Mouse (Mus musculus) bone marrow macrophage, adult 2 months (primary cell): ENCODE measurements around the gene Tshr. TPM values are rescaled to one million over a fixed set of nuclear protein-coding genes. Genes with fewer than 3 reads are reported as not detected.
"Not testable (repeated sequence)": the region's sequence is repeated elsewhere in the genome, so short reads cannot be mapped to it uniquely, and the experiment has no call there.

Source experiments
- H3K27ac ChIP-seq: 2 replicates; pipeline ENCODE4 v1.5.1; 2012; ENCODE audit warnings: low read depth, low read length; ENCODE audit not compliant: insufficient read depth
- H3K4me1 ChIP-seq: 2 replicates; pipeline ENCODE4 v1.6.1; 2012; ENCODE audit warnings: low read length; ENCODE audit not compliant: control insufficient read depth, insufficient read depth
- H3K4me3 ChIP-seq: 2 replicates; pipeline ENCODE4 v1.5.1; 2012; ENCODE audit warnings: mild to moderate bottlenecking, low read length, moderate library complexity; ENCODE audit not compliant: insufficient read depth
- CTCF ChIP-seq: IDR thresholded peaks from 2 replicates; pipeline ENCODE4 v1.5.1; 2012; ENCODE audit warnings: low read depth, mild to moderate bottlenecking, low read length, moderate library complexity
- POLR2A ChIP-seq: IDR thresholded peaks from 2 replicates; pipeline ENCODE4 v1.6.1; 2012; ENCODE audit warnings: mild to moderate bottlenecking, low read depth, low read length, borderline replicate concordance
- polyA plus RNA-seq: library from polyadenylated mRNA; stranded (reverse); fragments of >200 nt; gene quantifications from 2 replicates; pipeline ENCODE4 v1.2.4, GENCODE M21; 2012; ENCODE audit not compliant: missing spikeins, insufficient read depth, insufficient read length

Gene Tshr
- not detected in 2 replicates for polyA plus RNA-seq

DNA sequence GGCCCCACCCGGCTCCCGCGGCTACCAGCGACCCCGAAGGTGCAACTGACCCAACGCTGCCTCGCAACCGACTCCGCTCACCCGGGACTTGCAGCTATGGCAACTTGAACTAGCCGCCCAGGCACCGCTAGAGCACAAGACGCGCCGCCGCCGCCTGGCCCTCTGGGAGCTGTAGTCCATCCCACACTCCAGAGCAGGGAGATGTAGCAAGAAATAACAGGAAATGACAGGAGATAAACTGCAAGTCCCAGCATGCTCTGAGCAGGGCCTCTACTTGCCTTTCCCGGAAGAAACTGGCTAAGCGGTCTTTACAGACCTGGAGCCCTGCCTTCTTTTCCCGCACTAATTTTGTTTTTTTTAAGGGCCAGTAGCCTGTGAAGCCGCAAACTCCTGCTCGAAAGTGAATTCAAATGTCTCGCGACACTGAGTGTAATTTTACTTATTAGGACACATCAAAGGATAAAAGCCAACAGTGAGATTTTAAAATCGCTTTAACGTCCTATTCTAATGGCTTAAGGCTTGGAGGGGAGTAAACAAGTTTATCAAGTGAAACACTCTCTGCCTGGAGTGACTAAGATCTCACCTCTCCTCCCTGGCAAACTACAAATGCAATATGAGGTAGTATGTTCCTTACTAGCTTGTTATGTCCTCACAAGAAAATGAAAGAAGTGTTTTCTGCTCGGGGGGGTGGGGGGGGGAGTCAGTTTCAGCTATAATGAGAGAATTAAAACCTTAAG lies at the start of gene Tshr, which contains the start of gene Cep128:
TSS of gene Tshr (plus strand) at position 283 of the 737 bp plus-strand sequence.
TSS of gene Cep128 (minus strand) at position 129 of the 737 bp plus-strand sequence.
- no peak for TF ChIP-seq CTCF
- no peak for TF ChIP-seq POLR2A
- H3K4me1 ChIP-seq, result peaks cover 6% of the 10 kb centered on the region; the same call in 1 of the 2 replicates
- H3K4me3 ChIP-seq, result peak within 1 kb of the TSS; percentile 89
- H3K27ac ChIP-seq, result peak within 1 kb of the TSS; percentile 17

DNA sequence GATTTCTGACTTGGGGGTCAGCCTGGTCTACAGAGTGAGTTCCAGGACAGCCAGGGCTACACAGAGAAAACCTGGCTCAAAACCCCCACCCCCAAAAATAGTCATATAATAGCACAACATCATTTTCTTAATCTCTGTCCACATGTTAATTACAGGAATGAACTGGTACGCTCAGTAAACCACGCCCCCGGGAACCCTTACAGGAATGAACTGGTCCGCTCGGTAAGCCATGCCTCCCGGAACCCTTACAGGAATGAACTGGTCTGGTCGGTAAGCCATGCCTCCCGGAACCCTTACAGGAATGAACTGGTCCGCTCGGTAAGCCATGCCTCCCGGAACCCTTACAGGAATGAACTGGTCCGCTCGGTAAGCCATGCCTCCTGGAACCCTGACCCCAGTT lies 45.7 kb upstream of the Tshr start:
- H3K27ac ChIP-seq, H3K4me1 ChIP-seq, H3K4me3 ChIP-seq: not testable (repeated sequence)

DNA sequence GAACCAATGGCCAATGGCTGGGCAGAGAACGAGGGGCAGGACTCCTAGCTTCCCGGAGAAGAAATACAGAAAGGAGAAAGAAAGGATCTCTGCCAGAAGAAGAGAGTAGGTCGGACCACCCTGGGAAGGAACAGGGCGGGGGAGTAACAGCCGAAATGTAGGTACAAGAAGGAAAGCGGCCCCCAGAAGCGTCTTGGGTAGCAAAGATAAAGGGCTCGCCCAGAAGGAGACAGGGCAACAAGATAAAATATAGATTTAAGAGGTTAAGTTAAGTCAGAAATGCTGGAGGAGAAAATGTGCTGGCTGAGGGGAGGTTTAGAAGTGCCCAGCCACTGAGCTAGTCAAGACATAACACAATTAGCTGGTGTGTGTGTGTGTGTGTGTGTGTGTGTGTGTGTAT lies 30.6 kb upstream of the Tshr start:
- H3K27ac ChIP-seq, result no peak overlapping the region
- no peaks in the 10 kb centered on the region for H3K4me1 ChIP-seq
- H3K4me3 ChIP-seq, result no peak overlapping the region
- TF ChIP-seq POLR2A, result no peak
- TF ChIP-seq CTCF, result no peak

DNA sequence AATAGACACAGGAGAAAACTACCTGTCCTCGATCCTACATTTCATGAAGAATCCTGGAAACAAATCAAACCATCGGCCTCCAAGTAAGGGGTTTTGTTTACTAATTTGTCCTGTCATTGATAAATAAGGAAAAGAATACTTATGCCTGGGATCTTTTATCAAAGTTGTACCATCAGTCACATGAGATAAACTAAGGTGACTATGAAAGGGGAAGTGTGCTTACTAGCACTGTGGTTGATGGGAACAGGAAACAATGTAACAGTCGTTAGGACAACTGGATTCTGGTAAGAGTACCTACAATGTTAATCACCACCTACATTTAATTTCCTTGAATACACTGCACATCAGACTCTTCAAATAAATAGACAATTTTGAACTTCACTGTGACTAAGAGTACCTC lies 15.2 kb upstream of the Tshr start:
- peaks cover 2% of the 10 kb centered on the region; the same call in 1 of the 2 replicates for H3K4me1 ChIP-seq
- no peak for TF ChIP-seq POLR2A
- no peak for TF ChIP-seq CTCF
- no peak overlapping the region for H3K27ac ChIP-seq
- H3K4me3 ChIP-seq, result no peak overlapping the region

DNA sequence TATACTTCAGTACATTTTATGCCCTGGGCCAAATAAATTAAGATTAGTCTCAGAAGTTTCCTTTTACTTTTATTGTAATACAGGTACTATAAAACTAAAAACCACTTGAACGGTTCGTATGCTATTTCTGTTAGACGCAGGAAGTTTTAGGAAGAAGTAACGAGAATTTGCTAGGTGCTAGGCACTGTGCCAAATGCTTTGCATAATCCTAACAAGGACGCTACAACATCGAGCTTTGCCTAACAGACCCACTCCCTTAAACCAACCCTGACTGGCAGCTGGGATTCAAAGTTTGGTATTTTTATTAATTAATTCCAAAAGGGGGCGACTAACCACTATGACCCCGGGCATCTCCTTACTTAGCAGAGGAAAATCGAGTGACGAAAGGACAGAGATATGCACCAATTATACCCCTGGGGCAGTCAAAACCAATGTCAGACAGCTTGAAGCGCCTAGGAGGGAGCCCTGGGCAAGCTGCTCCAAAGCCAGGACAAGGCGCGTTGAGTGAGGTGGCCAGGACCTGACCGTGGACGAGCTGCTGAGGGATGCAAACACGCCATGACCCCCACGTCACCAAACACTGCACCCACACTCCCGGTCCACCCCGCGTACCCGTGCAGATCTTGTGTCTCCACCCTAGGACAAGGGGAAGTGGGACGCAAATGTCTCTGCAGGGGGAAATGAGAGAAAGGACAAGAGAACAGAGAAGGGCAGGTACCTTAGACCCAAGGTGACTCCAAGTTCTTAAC lies 673 bp upstream of the Tshr start:
- TF ChIP-seq POLR2A (no peak), CTCF (no peak)
- Histone ChIP-seq H3K4me3 (peak overlapping the region; percentile 89), H3K4me1 (peaks cover 6% of the 10 kb centered on the region; the same call in 1 of the 2 replicates), H3K27ac (peak overlapping the region; percentile 17)

DNA sequence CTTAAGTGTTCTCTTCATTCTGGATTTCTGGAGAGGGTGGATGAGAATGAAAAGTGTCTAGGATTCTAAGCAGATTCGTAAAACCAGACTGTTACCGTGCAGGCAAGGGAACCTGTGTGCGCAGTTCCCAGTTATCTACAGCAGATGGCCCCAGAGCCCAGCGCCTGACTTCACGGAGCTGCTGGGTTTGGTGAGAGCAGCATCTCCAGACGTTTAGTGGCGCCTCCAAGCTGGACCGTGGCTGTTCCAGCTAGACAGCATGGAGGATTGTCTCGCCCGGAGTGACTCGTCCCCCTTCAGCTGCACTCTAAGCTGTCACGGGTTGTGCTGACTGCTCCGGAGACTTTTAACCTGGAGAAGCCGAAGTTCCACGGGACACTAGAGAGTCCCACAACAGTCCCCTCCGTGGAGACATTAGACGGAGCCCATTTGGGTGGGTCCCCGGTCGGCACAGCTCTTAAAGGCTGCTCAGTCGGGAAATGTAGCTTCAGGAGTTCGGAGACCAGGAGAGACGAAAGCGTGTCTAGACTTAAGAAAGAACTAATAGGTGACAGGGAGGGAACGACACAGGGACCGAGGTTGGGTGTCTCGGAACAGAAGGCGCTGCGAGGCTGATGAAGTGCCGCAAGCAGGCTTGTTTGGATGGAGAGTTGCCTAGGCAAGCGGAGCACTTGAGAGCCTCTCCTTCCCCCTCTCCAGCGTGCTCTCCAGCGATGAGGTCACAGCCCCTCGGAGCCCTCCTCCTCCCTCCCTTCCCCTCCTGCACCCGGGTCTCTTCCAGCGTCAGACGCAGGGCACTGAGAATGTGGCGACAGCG lies 16.1 kb downstream of the Tshr start:
- TF ChIP-seq POLR2A, result no peak
- TF ChIP-seq CTCF, result no peak
- Histone ChIP-seq H3K27ac (no peak overlapping the region), H3K4me1 (no peaks in the 10 kb centered on the region), H3K4me3 (peak overlapping the region; percentile 37)

DNA sequence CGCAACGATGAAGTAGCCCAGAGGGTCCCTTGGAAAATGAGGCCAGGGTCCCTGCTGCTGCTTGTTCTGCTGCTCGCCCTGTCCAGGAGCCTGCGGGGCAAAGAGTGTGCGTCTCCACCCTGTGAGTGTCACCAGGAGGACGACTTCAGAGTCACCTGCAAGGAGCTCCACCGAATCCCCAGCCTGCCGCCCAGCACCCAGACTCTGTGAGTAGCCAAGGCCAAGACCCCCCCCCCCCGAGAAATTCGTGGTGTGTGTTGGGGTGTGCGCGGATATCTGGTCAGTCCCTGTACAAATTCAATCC lies 16.6 kb downstream of the Tshr start:
- H3K4me3 ChIP-seq, result peak overlapping the region; percentile 37
- H3K27ac ChIP-seq, result no peak overlapping the region
- H3K4me1 ChIP-seq, result no peaks in the 10 kb centered on the region
- no peak for TF ChIP-seq POLR2A
- TF ChIP-seq CTCF, result no peak

DNA sequence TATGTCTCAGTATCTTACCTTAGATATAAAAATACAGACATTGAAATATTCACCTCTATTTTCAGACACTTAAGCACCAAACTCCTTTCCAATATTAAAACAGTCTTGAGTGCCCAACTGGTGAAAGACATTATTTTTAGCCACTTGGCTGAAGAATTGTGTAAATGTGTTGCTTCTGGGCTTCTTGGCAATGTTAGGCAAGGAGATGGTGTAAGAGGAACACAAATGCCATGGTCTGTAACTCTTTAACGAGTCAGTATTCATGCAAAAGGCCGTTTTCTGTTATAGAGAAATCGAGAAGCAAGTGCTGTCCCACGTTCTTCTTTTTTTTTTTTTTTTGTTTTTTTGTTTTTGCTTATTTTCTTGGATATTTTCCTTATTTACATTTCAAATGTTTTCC lies 25.9 kb downstream of the Tshr start:
- Histone ChIP-seq H3K4me3 (no peak overlapping the region), H3K4me1 (no peaks in the 10 kb centered on the region), H3K27ac (no peak overlapping the region)
- TF ChIP-seq CTCF, result no peak
- no peak for TF ChIP-seq POLR2A

DNA sequence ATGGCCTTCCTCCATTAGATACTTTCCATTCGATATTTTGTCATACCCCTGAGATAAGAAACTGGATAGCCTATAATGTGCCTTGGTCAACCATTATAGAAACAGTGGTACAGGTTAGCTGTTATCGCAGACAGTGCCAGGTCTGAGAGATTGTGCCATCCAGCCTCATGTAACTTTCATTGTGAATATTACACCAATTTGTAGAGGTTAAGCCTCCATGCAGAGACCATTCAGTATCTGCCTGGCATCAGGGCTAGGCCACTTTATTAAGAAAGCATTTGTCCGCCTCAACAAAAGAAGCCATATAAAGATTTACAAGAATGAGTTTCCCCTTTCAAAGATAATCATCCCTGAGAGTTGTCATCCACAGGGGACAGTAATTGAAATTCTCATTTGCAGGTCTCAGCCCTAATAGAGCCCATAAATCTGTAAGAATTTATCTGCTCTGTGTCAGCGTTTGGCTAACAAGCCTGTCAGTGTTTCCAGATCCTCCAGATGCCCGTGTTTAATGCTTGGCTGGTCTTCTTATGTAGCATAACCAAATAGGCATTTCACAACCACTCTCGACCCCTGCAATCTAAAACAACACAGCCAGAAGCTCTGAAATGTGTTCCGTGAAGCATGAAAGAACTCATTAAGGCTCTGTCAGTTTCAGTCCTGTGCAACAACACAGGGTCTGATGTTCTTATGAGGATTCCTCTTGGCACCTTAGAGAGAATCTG lies 28.3 kb downstream of the Tshr start:
- Histone ChIP-seq H3K4me3 (no peak overlapping the region), H3K4me1 (no peaks in the 10 kb centered on the region), H3K27ac (no peak overlapping the region)
- TF ChIP-seq CTCF (no peak), POLR2A (no peak)

DNA sequence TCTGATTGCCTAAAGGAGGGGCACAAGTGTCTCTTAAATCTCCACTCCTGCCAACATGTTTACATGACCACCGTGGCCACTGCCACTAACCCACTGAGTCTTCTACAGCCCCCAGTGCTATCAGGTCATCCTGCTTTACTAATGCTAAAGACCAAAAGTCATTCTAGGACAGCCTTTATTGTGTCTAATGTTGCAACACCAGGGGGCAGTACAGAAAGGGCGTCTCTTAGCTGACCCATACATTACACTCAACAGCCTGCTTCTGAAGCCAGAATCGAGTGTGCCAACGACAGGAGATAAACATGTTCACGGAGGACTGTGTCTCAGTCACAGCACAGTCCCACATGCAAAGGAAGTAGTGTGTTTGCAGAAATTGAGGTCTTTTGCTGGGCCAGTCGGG lies 30.7 kb downstream of the Tshr start:
- no peak for TF ChIP-seq CTCF
- TF ChIP-seq POLR2A, result no peak
- Histone ChIP-seq H3K27ac (no peak overlapping the region), H3K4me3 (no peak overlapping the region), H3K4me1 (no peaks in the 10 kb centered on the region)
